Mouse (Mus musculus): ENCODE results near the gene I830077J02Rik.

GRCm38 (mm10) chr3:105891141-105891540 is 41.3 kb downstream of the I830077J02Rik start:
- TF ChIP-seq CTCF (IDR thresholded peaks at IDR 0.05; ENCODE audit: control insufficient read depth, insufficient read depth, insufficient replicate concordance, low read depth, low read length) = no peak
- TF ChIP-seq POLR2A (IDR thresholded peaks at IDR 0.05; ENCODE audit: control insufficient read depth, low read depth, low read length) = no peak
